Mouse (Mus musculus) MEL (cell line): ENCODE data around the gene Cntnap2. TPM values are rescaled to one million over a fixed set of nuclear protein-coding genes. Genes with fewer than 3 reads are reported as not detected.

Experiments used
- DNase-seq: peaks from one replicate; pipeline ENCODE4 v3.0.0; 2011; ENCODE audit warnings: low read depth, low spot score
- H3K27ac ChIP-seq: 2 replicates; pipeline ENCODE4 v1.5.1; 2012; ENCODE audit warnings: low read depth, mild to moderate bottlenecking, control low read depth, low read length, moderate library complexity; ENCODE audit not compliant: control insufficient read depth
- H3K27me3 ChIP-seq, 2 experiments: fragments of 150-350 bp in 1 of 2; sonication (generic) in 1 of 2; 2 replicates each; pipeline ENCODE4 v1.6.1; 2012; ENCODE audit warnings: low read length in 2 of 2, mild to moderate bottlenecking in 2 of 2, improper control_type of control experiment in 1 of 2, moderate library complexity in 1 of 2; ENCODE audit not compliant: insufficient read depth in 2 of 2, control insufficient read depth in 1 of 2
- H3K36me3 ChIP-seq, 2 experiments: 2 replicates each; pipeline ENCODE4 v1.6.1; 2012 to 2014; ENCODE audit warnings: low read length in 2 of 2, improper control_type of control experiment in 1 of 2, inconsistent platforms in 1 of 2, mild to moderate bottlenecking in 1 of 2; ENCODE audit not compliant: insufficient read depth in 2 of 2, control insufficient read depth in 1 of 2
- H3K4me1 ChIP-seq, 2 experiments: fragments of 150-350 bp in 1 of 2; sonication (generic) in 1 of 2; 2 replicates each; pipeline ENCODE4 v1.6.1; 2012; ENCODE audit warnings: low read length in 2 of 2, improper control_type of control experiment in 1 of 2, mild to moderate bottlenecking in 1 of 2; ENCODE audit not compliant: insufficient read depth in 2 of 2, control insufficient read depth in 1 of 2
- H3K4me3 ChIP-seq, 2 experiments: fragments of 150-350 bp in 1 of 2; sonication (generic) in 1 of 2; 2 replicates each; pipeline ENCODE4 v1.5.1; 2012; ENCODE audit warnings: low read depth in 2 of 2, low read length in 2 of 2, mild to moderate bottlenecking in 2 of 2, moderate library complexity in 2 of 2, control low read depth in 1 of 2, improper control_type of control experiment in 1 of 2; ENCODE audit not compliant: control insufficient read depth in 1 of 2, insufficient read depth in 1 of 2
- H3K79me2 ChIP-seq: 2 replicates; pipeline ENCODE4 v1.6.1; 2012; ENCODE audit warnings: mild to moderate bottlenecking, low read length, moderate library complexity; ENCODE audit not compliant: control insufficient read depth, poor library complexity, insufficient read depth
- H3K9ac ChIP-seq: 2 replicates; pipeline ENCODE4 v1.6.1; 2012; ENCODE audit warnings: low read depth, mild to moderate bottlenecking, control low read depth, low read length, moderate library complexity; ENCODE audit not compliant: control insufficient read depth, poor library complexity, severe bottlenecking
- H3K9me3 ChIP-seq: fragments of 150-350 bp; sonication (generic); replicated peaks from 2 replicates; pipeline ENCODE4 v1.6.1; 2012; ENCODE audit warnings: mild to moderate bottlenecking, low read length, improper control_type of control experiment, moderate library complexity; ENCODE audit not compliant: insufficient read depth
- ETS1 ChIP-seq: IDR thresholded peaks from 2 replicates; pipeline ENCODE4 v1.6.1; 2012; ENCODE audit warnings: low read depth, mild to moderate bottlenecking, inconsistent platforms, low read length, improper control_type of control experiment, moderate library complexity
- GATA1 ChIP-seq: IDR thresholded peaks from 2 replicates; pipeline ENCODE4 v1.6.1; 2011; ENCODE audit warnings: low read depth, low read length, improper control_type of control experiment
- KAT2A ChIP-seq: conservative IDR thresholded peaks from 2 replicates; pipeline ENCODE4 v1.6.1; 2012; ENCODE audit warnings: low read depth, low read length, improper control_type of control experiment, inconsistent platforms
- MAX ChIP-seq: IDR thresholded peaks from 2 replicates; pipeline ENCODE4 v1.6.1; 2011; ENCODE audit warnings: low read length, improper control_type of control experiment
- MYC ChIP-seq: IDR thresholded peaks from 2 replicates; pipeline ENCODE4 v1.6.1; 2011; ENCODE audit warnings: low read depth, mild to moderate bottlenecking, low read length, improper control_type of control experiment, moderate library complexity
- NRF1 ChIP-seq: IDR thresholded peaks from 2 replicates; pipeline ENCODE4 v1.6.1; 2014; ENCODE audit warnings: low read depth, mild to moderate bottlenecking, inconsistent platforms, low read length, improper control_type of control experiment, moderate library complexity; ENCODE audit not compliant: poor library complexity, insufficient read depth, severe bottlenecking
- POLR2AphosphoS5 ChIP-seq: IDR thresholded peaks from 2 replicates; pipeline ENCODE4 v1.6.1; 2012; ENCODE audit warnings: low read depth, borderline replicate concordance, mild to moderate bottlenecking, inconsistent platforms, low read length, moderate library complexity, mixed read lengths
- RAD21 ChIP-seq: IDR thresholded peaks from 2 replicates; pipeline ENCODE4 v1.6.1; 2011; ENCODE audit warnings: mild to moderate bottlenecking, low read depth, low read length, improper control_type of control experiment
- USF1 ChIP-seq: IDR thresholded peaks from 2 replicates; pipeline ENCODE4 v1.6.1; 2014; ENCODE audit warnings: low read depth, mild to moderate bottlenecking, inconsistent platforms, low read length, improper control_type of control experiment, moderate library complexity
- USF2 ChIP-seq, 2 experiments: IDR thresholded peaks; 2 replicates each; pipeline ENCODE4 v1.6.1; 2011 to 2012; ENCODE audit warnings: improper control_type of control experiment in 2 of 2, low read length in 2 of 2, borderline replicate concordance in 1 of 2, inconsistent platforms in 1 of 2, low read depth in 1 of 2, mild to moderate bottlenecking in 1 of 2; ENCODE audit not compliant: insufficient read depth in 1 of 2
- polyA plus RNA-seq, 2 experiments: library from polyadenylated mRNA; stranded (reverse) in 1 of 2; unstranded in 1 of 2; fragments of >175 nt in 1 of 2; fragments of >200 nt in 1 of 2; gene quantifications; 2 replicates each; pipeline versions ENCODE4 v1.2.1 to v1.2.4; 2012; ENCODE audit warnings: low replicate concordance in 2 of 2, low read depth in 1 of 2; ENCODE audit not compliant: insufficient read length in 2 of 2, insufficient read depth in 1 of 2, missing spikeins in 1 of 2
- total RNA-seq: library from RNA; depleted of rRNA; stranded (reverse); fragments of 300-350 nt; gene quantifications from 2 replicates; pipeline ENCODE4 v1.2.3, GENCODE M21; 2012

Gene Cntnap2
- total and polyA plus RNA-seq, 3 experiments: 0.01 TPM; not detected in 2

DNA sequence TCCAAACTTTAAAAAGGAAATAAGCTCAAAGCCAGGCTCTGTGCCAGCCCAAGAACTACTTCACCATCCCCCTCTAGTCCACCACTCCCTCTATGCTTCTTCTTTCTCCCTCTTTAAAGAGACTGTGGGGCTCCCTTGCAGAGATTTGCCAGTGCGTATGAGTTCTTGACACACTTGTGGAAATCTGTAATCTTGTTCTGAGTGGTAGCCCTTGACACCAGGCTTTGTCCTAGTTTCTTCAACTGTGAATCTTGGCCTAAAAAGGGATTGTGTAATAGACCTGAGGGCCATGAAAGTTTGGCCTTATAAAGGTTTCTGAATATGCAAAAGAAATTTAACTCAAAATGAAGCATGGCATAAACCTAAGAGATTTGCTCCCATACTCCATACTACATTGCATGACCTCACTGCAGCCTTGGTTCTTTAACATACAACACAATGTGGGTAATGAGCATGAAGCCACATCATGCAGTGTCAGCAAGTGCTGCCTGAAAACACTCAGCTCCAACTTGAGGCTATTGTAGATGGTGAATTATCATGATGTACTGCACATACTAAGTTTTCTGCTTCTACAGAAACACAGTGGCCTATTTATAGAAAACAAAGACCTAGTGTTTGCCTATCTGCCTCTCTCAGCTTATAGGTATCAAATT lies 1084.2 kb downstream of the Cntnap2 start:
- no peak for DNase-seq
- Histone ChIP-seq H3K4me1 (no peaks in the 10 kb centered on the region), H3K4me3 (no peak overlapping the region), H3K9me3 (no peaks in the 10 kb centered on the region), H3K27me3 (no peaks in the 10 kb centered on the region), H3K79me2 (no peaks in the 10 kb centered on the region), H3K27ac (no peak overlapping the region), H3K9ac (no peak overlapping the region), H3K36me3 (no peaks in the 10 kb centered on the region)
- TF ChIP-seq RAD21: no peak
- TF ChIP-seq MYC: no peak
- TF ChIP-seq USF1: no peak
- TF ChIP-seq USF2 (IDR thresholded peaks at IDR 0.05; ENCODE audit: borderline replicate concordance in 1 of 2, insufficient read depth in 1 of 2, low read depth in 1 of 2, low read length in 2 of 2): no peak
- TF ChIP-seq POLR2AphosphoS5: no peak

DNA sequence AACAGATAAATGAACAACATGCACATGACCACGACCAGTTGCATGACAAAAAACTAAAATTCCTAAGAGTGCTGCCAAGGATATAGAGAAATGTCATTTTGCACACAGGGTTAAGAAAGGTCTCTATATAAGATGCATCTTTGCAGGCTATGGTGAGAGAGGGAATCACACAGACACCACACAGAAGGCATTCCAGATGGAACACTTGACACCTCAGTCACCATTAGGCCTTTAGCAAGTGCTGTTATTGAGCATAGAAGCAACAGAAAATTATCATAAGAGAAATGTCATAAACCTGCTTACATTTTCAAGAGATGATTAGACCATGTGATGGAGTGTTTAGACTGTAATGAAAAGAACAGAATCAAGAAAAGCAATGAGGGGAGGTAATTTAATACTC lies 1107.7 kb downstream of the Cntnap2 start:
- no peak for TF ChIP-seq KAT2A
- DNase-seq: no peak
- Histone ChIP-seq H3K4me1 (no peaks in the 10 kb centered on the region), H3K79me2 (no peaks in the 10 kb centered on the region), H3K9ac (no peak overlapping the region), H3K27ac (no peak overlapping the region), H3K4me3 (no peak overlapping the region), H3K36me3 (no peaks in the 10 kb centered on the region), H3K9me3 (no peaks in the 10 kb centered on the region), H3K27me3 (no peaks in the 10 kb centered on the region)

DNA sequence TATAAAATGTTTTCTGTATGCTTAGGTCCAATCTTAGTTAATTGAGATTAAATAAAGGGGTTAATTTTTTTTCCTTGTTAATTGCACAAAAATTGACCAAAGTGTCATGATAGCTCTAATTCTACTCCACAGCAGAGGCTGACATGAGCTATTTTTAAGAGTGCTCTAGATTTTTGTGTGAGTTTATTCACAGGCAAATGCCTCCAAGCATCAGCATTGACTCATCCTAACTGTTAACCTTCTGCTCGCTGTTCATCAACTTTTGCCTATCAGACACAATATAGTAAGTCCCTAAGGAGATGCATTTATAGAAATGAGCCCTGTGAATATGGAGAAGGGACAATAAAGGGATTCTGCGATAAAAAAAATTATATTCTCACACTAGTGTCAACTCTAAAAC lies 1138.1 kb downstream of the Cntnap2 start:
- H3K9me3 ChIP-seq: no peaks in the 10 kb centered on the region
- no peaks in the 10 kb centered on the region for H3K27me3 ChIP-seq
- H3K4me3 ChIP-seq: no peak overlapping the region
- TF ChIP-seq MAX (no peak), NRF1 (no peak), ETS1 (no peak), GATA1 (no peak)
- DNase-seq: no peak
- no peaks in the 10 kb centered on the region for H3K4me1 ChIP-seq
- H3K9ac ChIP-seq: no peak overlapping the region
- no peaks in the 10 kb centered on the region for H3K79me2 ChIP-seq
- no peaks in the 10 kb centered on the region for H3K36me3 ChIP-seq
- H3K27ac ChIP-seq: no peak overlapping the region
